Mouse (Mus musculus) midbrain, embryonic 13.5 days (tissue): Measurements from ENCODE around the gene Cip2a. TPM values are rescaled to one million over a fixed set of nuclear protein-coding genes. Genes with fewer than 3 reads are reported as not detected.

ENCODE experiments used
- ATAC-seq: fragments of 200-750 bp; cut with Nextera tagmentation; 2 replicates; pipeline ENCODE4 v1.8.0; 2017; ENCODE audit warnings: mild to moderate bottlenecking, moderate TSS enrichment, moderate library complexity
- H3K27ac ChIP-seq: fragments of 300-500 bp; sonication (generic); 2 replicates; pipeline ENCODE4 v1.5.1; 2015; ENCODE audit warnings: inconsistent platforms, mild to moderate bottlenecking, moderate library complexity
- H3K27me3 ChIP-seq: fragments of 300-500 bp; sonication (generic); 2 replicates; pipeline ENCODE4 v1.6.1; 2015; ENCODE audit warnings: mild to moderate bottlenecking, inconsistent platforms
- H3K36me3 ChIP-seq: fragments of 300-500 bp; sonication (generic); 2 replicates; pipeline ENCODE4 v1.6.1; 2015; ENCODE audit warnings: mild to moderate bottlenecking, inconsistent platforms
- H3K4me1 ChIP-seq: fragments of 300-500 bp; sonication (generic); replicated peaks from 2 replicates; pipeline ENCODE4 v1.6.1; 2015; ENCODE audit warnings: inconsistent platforms
- H3K4me2 ChIP-seq: fragments of 300-500 bp; sonication (generic); replicated peaks from 2 replicates; pipeline ENCODE4 v1.6.1; 2015; ENCODE audit warnings: moderate library complexity, mild to moderate bottlenecking, inconsistent platforms
- H3K4me3 ChIP-seq: fragments of 300-500 bp; sonication (generic); replicated peaks from 2 replicates; pipeline ENCODE4 v1.5.1; 2015; ENCODE audit warnings: mild to moderate bottlenecking, inconsistent platforms
- H3K9ac ChIP-seq: fragments of 300-500 bp; sonication (generic); replicated peaks from 2 replicates; pipeline ENCODE4 v1.6.1; 2015; ENCODE audit warnings: mild to moderate bottlenecking, inconsistent platforms
- H3K9me3 ChIP-seq: fragments of 300-500 bp; sonication (generic); 2 replicates; pipeline ENCODE4 v1.6.1; 2016; ENCODE audit warnings: mild to moderate bottlenecking, inconsistent platforms
- WGBS: fragments of 180-500 bp; shearing (Covaris S2); methylation state at CpG from one replicate; pipeline ENCODE4 v1.1.7; 2015; 5-methylcytosine and 5-hydroxymethylcytosine counted together
- polyA plus RNA-seq: library from polyadenylated mRNA; unstranded; fragments of >200 nt; fragmentation: Nextera tagmentation; extraction: Ambion mirVana; gene quantifications from 2 replicates; pipeline ENCODE4 v1.2.1, GENCODE M21; 2015

The Cip2a gene
- polyA plus RNA-seq = 14.9 and 18.3 TPM in 2 replicates

GRCm38 (mm10) chr16:48993559-48994342 lies at the start of gene Cip2a, which contains the start of gene Dzip3:
TSS of gene Cip2a (plus strand) at chr16:48994185.
TSS of gene Dzip3 (minus strand) at chr16:48994165.
- no peaks in the 10 kb centered on the region for H3K27me3 ChIP-seq
- peaks cover 25% of the 10 kb centered on the region for H3K4me1 ChIP-seq
- H3K36me3 ChIP-seq = 0 out of 2 replicates have a peak, but pooled peaks cover 2% of the 10 kb centered on the region
- no peaks in the 10 kb centered on the region for H3K9me3 ChIP-seq
- ATAC-seq = peak; percentile 100
- WGBS = under 1% methylated on average over 60 of the region's 74 CpGs
- peak within 1 kb of the TSS; percentile 96 for H3K27ac ChIP-seq
- H3K4me2 ChIP-seq = peak within 1 kb of the TSS; percentile 94
- H3K4me3 ChIP-seq = peak within 1 kb of the TSS; percentile 88
- peak within 1 kb of the TSS; percentile 98 for H3K9ac ChIP-seq

- ATAC-seq = no peak
- H3K4me1 ChIP-seq = no peaks in the 10 kb centered on the region
- H3K27ac ChIP-seq = no peak overlapping the region
- no peak overlapping the region for H3K9ac ChIP-seq
- 95% methylated on average over 2 of the region's 2 CpGs for WGBS
- H3K36me3 ChIP-seq = peaks cover 24% of the 10 kb centered on the region
- H3K9me3 ChIP-seq = no peaks in the 10 kb centered on the region
- no peaks in the 10 kb centered on the region for H3K27me3 ChIP-seq
- H3K4me3 ChIP-seq = no peak overlapping the region
- no peak overlapping the region for H3K4me2 ChIP-seq
These were observed 21.0 kb upstream of the Cip2a start for GRCm38 (mm10) chr16:48972996-48973395.

GRCm38 (mm10) chr16:48973548-48973947 lies 20.4 kb upstream of the Cip2a start:
- H3K4me3 ChIP-seq = no peak overlapping the region
- H3K36me3 ChIP-seq = peaks cover 29% of the 10 kb centered on the region
- no peak overlapping the region for H3K27ac ChIP-seq
- H3K4me2 ChIP-seq = no peak overlapping the region
- 97% methylated on average over 1 of the region's 1 CpGs for WGBS
- no peak for ATAC-seq
- no peaks in the 10 kb centered on the region for H3K27me3 ChIP-seq
- no peaks in the 10 kb centered on the region for H3K4me1 ChIP-seq
- H3K9ac ChIP-seq = no peak overlapping the region
- H3K9me3 ChIP-seq = no peaks in the 10 kb centered on the region

DNA sequence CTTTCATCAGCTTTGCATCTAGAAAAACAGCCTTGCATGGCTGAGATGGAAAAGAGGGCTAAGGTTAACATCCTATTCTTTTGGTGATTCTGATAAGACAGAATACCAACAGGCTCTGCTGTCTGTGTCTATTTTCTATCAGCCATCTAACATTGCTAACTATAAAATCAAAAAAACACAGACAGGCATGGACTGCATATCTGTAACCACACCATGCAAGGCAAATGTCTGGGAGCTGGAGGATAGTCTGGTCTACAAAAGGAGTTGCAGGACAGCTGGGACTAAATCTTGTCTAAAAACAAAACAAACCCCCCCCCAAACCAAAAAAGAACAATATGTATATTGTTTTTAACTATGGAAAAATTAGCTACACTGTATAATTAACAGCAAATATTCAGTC lies 14.0 kb upstream of the Cip2a start:
- Histone ChIP-seq H3K27ac (no peak overlapping the region), H3K9me3 (no peaks in the 10 kb centered on the region), H3K27me3 (no peaks in the 10 kb centered on the region), H3K36me3 (peaks cover 24% of the 10 kb centered on the region), H3K4me1 (no peaks in the 10 kb centered on the region), H3K9ac (no peak overlapping the region), H3K4me2 (no peak overlapping the region), H3K4me3 (no peak overlapping the region)
- no peak for ATAC-seq

DNA sequence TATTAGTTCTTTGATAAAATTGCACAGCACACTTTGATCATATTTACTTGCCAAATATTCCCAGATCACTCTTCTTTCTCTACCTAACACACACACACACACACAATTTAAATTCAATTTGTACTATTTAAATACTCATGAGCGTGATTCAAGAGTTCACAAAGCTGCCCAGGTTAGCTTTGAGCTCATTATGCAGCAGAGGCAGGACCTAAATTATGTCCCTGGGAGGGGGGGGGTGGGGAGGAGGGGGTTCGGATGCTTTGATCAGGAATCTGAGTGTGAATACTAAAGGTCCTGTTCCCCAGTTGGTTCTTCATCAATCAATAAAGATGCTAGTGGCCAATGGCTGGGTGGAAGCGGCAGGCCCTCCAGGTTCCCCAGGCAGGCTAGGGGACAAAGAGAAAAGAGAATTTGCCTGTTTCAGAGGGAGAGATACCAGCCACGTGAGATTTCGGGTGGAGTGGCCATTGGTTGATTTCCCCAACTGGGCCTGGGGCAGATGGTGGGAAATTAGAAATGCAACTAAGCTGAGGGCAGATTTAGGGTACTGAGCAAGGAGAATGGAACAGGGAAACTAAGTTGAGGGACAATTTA lies 8.9 kb upstream of the Cip2a start:
- Histone ChIP-seq H3K4me2 (no peak overlapping the region), H3K27ac (no peak overlapping the region), H3K9me3 (no peaks in the 10 kb centered on the region), H3K36me3 (peaks cover 7% of the 10 kb centered on the region; the same call in 1 of the 2 replicates), H3K9ac (no peak overlapping the region), H3K27me3 (no peaks in the 10 kb centered on the region), H3K4me1 (no peaks in the 10 kb centered on the region), H3K4me3 (no peak overlapping the region)
- 57% methylated on average over 5 of the region's 5 CpGs for WGBS
- 0 out of 2 replicates have a peak, but pooled peaks have one; percentile 24 for ATAC-seq

DNA sequence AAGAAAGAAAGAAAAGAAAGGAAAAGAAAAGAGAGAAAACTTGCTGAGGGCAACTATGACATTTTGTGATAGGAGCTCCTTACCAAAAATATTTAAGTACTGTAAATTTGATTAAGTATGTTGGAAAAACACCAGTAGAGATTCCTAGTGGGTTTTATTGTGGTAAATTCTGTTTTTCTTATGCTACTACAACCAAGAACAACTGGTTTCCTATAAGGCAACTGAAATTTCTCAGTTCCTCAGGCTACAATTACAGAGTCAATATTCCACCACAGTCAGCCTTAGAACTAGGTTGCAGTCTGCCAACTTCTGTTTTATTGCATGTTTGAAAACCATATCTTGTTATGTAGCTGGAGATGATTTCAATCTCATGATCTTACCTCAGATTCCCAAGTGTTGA lies 4.3 kb upstream of the Cip2a start:
- no peaks in the 10 kb centered on the region for H3K27me3 ChIP-seq
- no peak overlapping the region for H3K4me3 ChIP-seq
- 0 out of 2 replicates have a peak, but pooled peaks cover 2% of the 10 kb centered on the region for H3K36me3 ChIP-seq
- ATAC-seq = no peak
- peaks cover 11% of the 10 kb centered on the region for H3K4me1 ChIP-seq
- no peak overlapping the region for H3K9ac ChIP-seq
- H3K4me2 ChIP-seq = no peak overlapping the region
- no peaks in the 10 kb centered on the region for H3K9me3 ChIP-seq
- no peak overlapping the region for H3K27ac ChIP-seq

GRCm38 (mm10) chr16:48992437-48993230 lies 1.4 kb upstream of the Cip2a start:
- H3K4me3 ChIP-seq = peak overlapping the region; percentile 88
- WGBS = 29% methylated on average over 10 of the region's 10 CpGs
- H3K9ac ChIP-seq = peak overlapping the region; percentile 98
- H3K27me3 ChIP-seq = no peaks in the 10 kb centered on the region
- 0 out of 2 replicates have a peak, but pooled peaks cover 2% of the 10 kb centered on the region for H3K36me3 ChIP-seq
- no peak for ATAC-seq
- peaks cover 25% of the 10 kb centered on the region for H3K4me1 ChIP-seq
- peak overlapping the region; percentile 94 for H3K4me2 ChIP-seq
- H3K9me3 ChIP-seq = no peaks in the 10 kb centered on the region
- H3K27ac ChIP-seq = peak overlapping the region; percentile 96; the same call in 1 of the 2 replicates

DNA sequence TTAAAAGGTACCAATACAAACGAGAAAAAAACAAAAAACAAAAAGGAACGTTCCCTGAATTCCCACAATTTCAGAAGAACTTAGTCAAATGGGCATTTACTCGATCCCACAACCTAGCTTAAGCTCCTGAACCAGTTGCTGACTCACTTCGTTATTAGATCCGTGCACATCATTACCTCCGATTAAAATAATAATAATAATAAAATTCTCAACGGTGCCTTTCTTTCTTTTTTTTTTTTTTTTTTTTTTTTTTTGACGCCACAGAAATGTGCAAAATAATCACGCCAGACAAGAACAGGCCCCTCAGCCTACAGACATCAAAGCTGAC lies 790 bp upstream of the Cip2a start:
- 3% methylated on average over 9 of the region's 9 CpGs for whole genome bisulfite sequencing
- peak overlapping the region; percentile 98 for H3K9ac ChIP-seq
- ATAC-seq = no peak
- H3K36me3 ChIP-seq = 0 out of 2 replicates have a peak, but pooled peaks cover 2% of the 10 kb centered on the region
- peak overlapping the region; percentile 96 for H3K27ac ChIP-seq
- no peaks in the 10 kb centered on the region for H3K9me3 ChIP-seq
- no peaks in the 10 kb centered on the region for H3K27me3 ChIP-seq
- H3K4me1 ChIP-seq = peaks cover 25% of the 10 kb centered on the region
- H3K4me3 ChIP-seq = peak overlapping the region; percentile 88
- peak overlapping the region; percentile 94 for H3K4me2 ChIP-seq

GRCm38 (mm10) chr16:48994343-48994693 lies 333 bp downstream of the Cip2a start:
- peak overlapping the region; percentile 69 for H3K9ac ChIP-seq
- no peak for ATAC-seq
- H3K4me1 ChIP-seq = peaks cover 25% of the 10 kb centered on the region
- 0% methylated on average over 18 of the region's 18 CpGs for WGBS
- H3K9me3 ChIP-seq = no peaks in the 10 kb centered on the region
- H3K27ac ChIP-seq = no peak overlapping the region
- peak overlapping the region; percentile 94 for H3K4me2 ChIP-seq
- no peaks in the 10 kb centered on the region for H3K27me3 ChIP-seq
- peaks cover 3% of the 10 kb centered on the region; the same call in 1 of the 2 replicates for H3K36me3 ChIP-seq
- peak overlapping the region; percentile 88 for H3K4me3 ChIP-seq

DNA sequence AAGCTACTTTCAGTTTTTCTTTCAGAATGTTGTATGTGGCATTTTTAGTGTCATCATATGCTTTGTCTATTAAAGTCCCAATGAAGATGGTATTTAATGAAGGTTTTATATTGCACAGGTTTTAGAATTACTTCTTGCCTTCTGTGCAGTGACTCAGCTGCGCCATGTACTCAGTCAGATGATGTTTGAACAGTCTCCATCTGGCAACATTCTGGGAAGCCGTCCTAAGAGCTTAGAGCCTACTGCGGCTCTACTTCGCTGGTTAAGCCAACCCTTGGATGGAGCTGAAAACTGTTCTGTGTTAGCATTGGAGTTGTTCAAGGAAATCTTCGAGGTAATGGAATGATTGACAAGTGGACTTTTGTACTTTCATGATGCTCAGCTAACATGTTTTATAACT lies 10.2 kb downstream of the Cip2a start:
- no peaks in the 10 kb centered on the region for H3K9me3 ChIP-seq
- 93% methylated on average over 5 of the region's 5 CpGs for WGBS
- no peak overlapping the region for H3K9ac ChIP-seq
- H3K27ac ChIP-seq = no peak overlapping the region
- H3K4me1 ChIP-seq = no peaks in the 10 kb centered on the region
- H3K4me3 ChIP-seq = no peak overlapping the region
- no peak overlapping the region for H3K4me2 ChIP-seq
- no peaks in the 10 kb centered on the region for H3K27me3 ChIP-seq
- no peak for ATAC-seq
- H3K36me3 ChIP-seq = peaks cover 24% of the 10 kb centered on the region

DNA sequence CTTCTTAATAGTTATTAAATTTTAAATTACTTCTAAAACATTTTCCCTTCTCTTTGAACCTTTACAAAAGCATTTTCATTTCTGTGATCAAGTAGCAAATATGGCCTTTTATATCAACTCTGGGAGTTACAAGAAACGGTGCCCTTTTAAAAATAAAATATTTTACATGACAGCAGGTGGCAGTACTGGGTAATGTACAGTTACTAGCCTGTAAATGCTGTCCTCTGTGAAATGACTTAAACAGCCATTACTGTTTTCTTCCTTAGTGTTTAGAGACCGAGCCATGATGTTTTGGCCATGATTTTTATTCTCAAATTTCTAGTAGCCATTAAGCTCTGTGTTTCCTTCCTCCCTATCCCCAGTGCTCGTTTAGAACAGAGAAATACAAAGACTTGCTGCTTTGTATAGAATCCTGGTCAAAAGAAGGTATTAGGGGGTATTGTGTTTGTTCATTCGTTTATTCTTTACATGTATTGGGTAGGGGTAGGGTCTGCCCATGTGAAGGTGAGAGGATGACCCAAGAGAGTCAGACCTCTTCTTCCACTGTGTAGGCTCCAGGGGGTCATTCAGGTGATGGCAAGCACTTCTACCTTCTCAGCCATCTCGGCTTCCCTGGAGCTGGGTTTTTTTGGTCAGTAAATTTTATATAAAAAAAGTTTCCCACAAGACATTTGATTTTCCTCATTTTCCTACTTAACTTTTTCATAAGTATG lies 22.8 kb downstream of the Cip2a start:
- no peak for ATAC-seq
- H3K4me2 ChIP-seq = no peak overlapping the region
- H3K27ac ChIP-seq = no peak overlapping the region
- 69% methylated on average over 5 of the region's 5 CpGs for WGBS
- peaks cover 12% of the 10 kb centered on the region; the same call in 1 of the 2 replicates for H3K36me3 ChIP-seq
- no peak overlapping the region for H3K9ac ChIP-seq
- H3K9me3 ChIP-seq = no peaks in the 10 kb centered on the region
- H3K4me3 ChIP-seq = no peak overlapping the region
- H3K27me3 ChIP-seq = no peaks in the 10 kb centered on the region
- H3K4me1 ChIP-seq = no peaks in the 10 kb centered on the region
